Mouse (Mus musculus) liver, embryonic 11.5 days (tissue): ENCODE results near the gene Ppp2r1b. TPM values are rescaled to one million over a fixed set of nuclear protein-coding genes. Genes with fewer than 3 reads are reported as not detected.
A peak's percentile ranks its signal among the peaks of the same experiment; 100 is the strongest.

Experiments
- ATAC-seq: fragments of 200-750 bp; cut with Nextera tagmentation; replicated peaks from 2 replicates; pipeline ENCODE4 v1.8.0; 2017; ENCODE audit warnings: moderate number of reproducible peaks, mild to moderate bottlenecking, moderate TSS enrichment, moderate library complexity; ENCODE audit not compliant: low FRiP score
- DNase-seq: peaks from one replicate; pipeline ENCODE4 v3.0.0-alpha.2; 2017; ENCODE audit warnings: low spot score
- H3K27ac ChIP-seq: fragments of 300-500 bp; sonication (generic); 2 replicates; pipeline ENCODE4 v1.5.1; 2014; ENCODE audit warnings: mild to moderate bottlenecking, low read depth, low read length, control low read depth
- H3K27me3 ChIP-seq: fragments of 300-500 bp; sonication (generic); replicated peaks from 2 replicates; pipeline ENCODE4 v1.6.1; 2014; ENCODE audit warnings: low read length, mixed read lengths; ENCODE audit not compliant: control insufficient read depth, insufficient read depth
- H3K36me3 ChIP-seq: fragments of 300-500 bp; sonication (generic); 2 replicates; pipeline ENCODE4 v1.6.1; 2014; ENCODE audit warnings: mild to moderate bottlenecking, low read length, moderate library complexity, mixed read lengths; ENCODE audit not compliant: control insufficient read depth, insufficient read depth
- H3K4me1 ChIP-seq: fragments of 300-500 bp; sonication (generic); replicated peaks from 2 replicates; pipeline ENCODE4 v1.6.1; 2014; ENCODE audit warnings: low read length, mixed read lengths; ENCODE audit not compliant: control insufficient read depth, insufficient read depth
- H3K4me2 ChIP-seq: fragments of 300-500 bp; sonication (generic); 2 replicates; pipeline ENCODE4 v1.6.1; 2014; ENCODE audit warnings: mild to moderate bottlenecking, control low read depth, moderate library complexity
- H3K4me3 ChIP-seq: fragments of 300-500 bp; sonication (generic); 2 replicates; pipeline ENCODE4 v1.5.1; 2014; ENCODE audit warnings: low read depth, low read length, control low read depth
- H3K9ac ChIP-seq: fragments of 300-500 bp; sonication (generic); 2 replicates; pipeline ENCODE4 v1.6.1; 2014; ENCODE audit warnings: low read depth, low read length, control low read depth
- H3K9me3 ChIP-seq: fragments of 300-500 bp; sonication (generic); 2 replicates; pipeline ENCODE4 v1.6.1; 2016; ENCODE audit warnings: low read length, inconsistent platforms, mixed read lengths; ENCODE audit not compliant: control insufficient read depth
- WGBS: fragments of 180-500 bp; shearing (Covaris S2); extraction: QIAGEN DNeasy Blood & Tissue Kit; methylation state at CpG from one replicate; pipeline ENCODE4 v1.1.7; 2014; 5-methylcytosine and 5-hydroxymethylcytosine counted together
- polyA plus RNA-seq: library from polyadenylated mRNA; unstranded; fragments of >200 nt; fragmentation: Nextera tagmentation; extraction: Ambion mirVana; gene quantifications from 2 replicates; pipeline ENCODE4 v1.2.1, GENCODE M21; 2014

The Ppp2r1b gene
- polyA plus RNA-seq, 1 experiment from 2014 or later, result 143 TPM

DNA sequence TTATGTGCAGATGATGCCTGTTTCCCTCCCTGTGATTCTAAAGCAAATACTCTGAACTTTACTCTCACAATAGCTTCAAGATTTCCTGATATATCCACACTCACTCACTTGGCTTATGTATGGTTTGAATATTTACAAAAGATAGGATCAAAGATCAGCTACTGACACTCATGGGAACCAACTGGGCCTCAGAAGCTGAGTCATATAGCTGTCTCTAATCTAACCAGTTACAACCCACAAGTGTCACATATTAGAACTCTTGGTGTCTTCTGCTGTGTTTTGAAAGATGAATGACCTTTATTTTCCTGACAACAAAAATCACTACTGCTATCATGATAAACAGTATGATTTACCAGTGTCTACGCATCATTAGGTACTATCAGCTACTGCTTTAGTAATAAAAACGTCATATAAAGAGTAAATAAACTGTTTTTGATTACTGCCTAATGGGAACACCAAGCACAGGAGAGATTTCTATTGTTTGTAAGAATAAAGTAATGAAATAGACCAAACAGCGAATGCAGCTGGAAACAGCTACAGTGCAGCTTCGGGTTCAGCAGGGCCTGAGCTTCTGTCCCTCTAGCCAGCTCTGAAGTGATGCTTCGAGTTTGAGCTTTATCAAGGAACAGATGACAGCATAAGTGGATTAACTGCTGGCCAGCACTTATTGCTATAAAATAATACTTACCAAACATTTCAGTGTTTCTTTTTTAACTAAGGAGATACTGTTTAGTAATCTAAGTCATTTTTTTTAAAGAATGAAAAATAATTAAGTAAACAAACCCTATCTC is 77.5 kb downstream of the Ppp2r1b start:
- Histone ChIP-seq H3K9ac (no peak overlapping the region), H3K9me3 (no peaks in the 10 kb centered on the region), H3K4me2 (0 out of 2 replicates have a peak overlapping the region, but pooled peaks have one; percentile 25), H3K27ac (no peak overlapping the region), H3K36me3 (no peaks in the 10 kb centered on the region), H3K4me1 (peaks cover 19% of the 10 kb centered on the region), H3K4me3 (no peak overlapping the region), H3K27me3 (no peaks in the 10 kb centered on the region)
- DNase-seq, result no peak
- WGBS, result 75% methylated on average over 5 of the region's 5 CpGs
- peak; percentile 71 for ATAC-seq

DNA sequence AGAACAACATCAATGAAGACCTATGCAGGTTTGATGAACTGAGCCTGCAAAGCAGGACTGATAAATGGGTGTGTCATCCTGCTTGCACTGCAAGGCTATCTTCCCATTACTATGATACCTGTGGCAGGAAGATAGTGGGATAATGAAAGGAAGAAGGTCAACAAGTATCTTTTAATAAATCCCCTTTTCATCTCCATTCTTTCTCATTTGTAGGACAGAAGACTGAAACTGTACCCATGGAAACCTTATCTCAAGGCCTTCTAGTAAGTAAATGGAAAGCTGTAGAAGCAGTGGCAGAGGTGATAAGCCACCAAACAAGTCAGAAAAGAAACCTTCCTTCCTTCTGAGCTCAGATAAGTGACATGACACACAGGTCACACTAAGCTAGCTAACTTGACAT is 79.4 kb downstream of the Ppp2r1b start:
- Histone ChIP-seq H3K4me3 (no peak overlapping the region), H3K9ac (no peak overlapping the region), H3K4me2 (peak overlapping the region; percentile 22; the same call in 1 of the 2 replicates), H3K4me1 (peaks cover 19% of the 10 kb centered on the region), H3K27me3 (no peaks in the 10 kb centered on the region), H3K9me3 (no peaks in the 10 kb centered on the region), H3K36me3 (0 out of 2 replicates have a peak, but pooled peaks cover 2% of the 10 kb centered on the region), H3K27ac (peak overlapping the region; percentile 59)
- ATAC-seq (peak; percentile 89), DNase-seq (no peak)

DNA sequence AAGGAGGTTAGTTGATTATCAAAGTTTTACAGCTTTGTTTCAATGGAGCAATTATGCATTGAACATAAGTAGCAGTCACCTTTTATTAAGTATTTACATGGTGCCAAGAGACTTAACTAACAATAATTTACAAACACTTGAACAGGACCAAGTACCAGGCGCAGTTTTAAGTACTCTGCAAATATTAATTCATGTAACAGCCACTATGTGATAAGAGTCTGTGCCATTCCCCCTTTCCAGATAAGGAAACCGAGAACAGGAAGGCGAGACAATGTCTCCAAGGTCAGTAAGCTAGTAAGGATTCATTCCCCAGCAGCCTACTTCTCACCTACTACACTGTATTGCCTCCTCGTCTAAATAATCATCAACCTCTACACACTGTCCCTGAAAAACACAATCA is 80.7 kb downstream of the Ppp2r1b start:
- H3K36me3 ChIP-seq, result 0 out of 2 replicates have a peak, but pooled peaks cover 2% of the 10 kb centered on the region
- H3K4me2 ChIP-seq, result peak overlapping the region; percentile 32
- no peak for DNase-seq
- 36% methylated on average over 4 of the region's 4 CpGs for WGBS
- no peak for ATAC-seq
- no peak overlapping the region for H3K9ac ChIP-seq
- no peaks in the 10 kb centered on the region for H3K27me3 ChIP-seq
- H3K9me3 ChIP-seq, result no peaks in the 10 kb centered on the region
- peaks cover 19% of the 10 kb centered on the region for H3K4me1 ChIP-seq
- H3K27ac ChIP-seq, result peak overlapping the region; percentile 52
- H3K4me3 ChIP-seq, result no peak overlapping the region

DNA sequence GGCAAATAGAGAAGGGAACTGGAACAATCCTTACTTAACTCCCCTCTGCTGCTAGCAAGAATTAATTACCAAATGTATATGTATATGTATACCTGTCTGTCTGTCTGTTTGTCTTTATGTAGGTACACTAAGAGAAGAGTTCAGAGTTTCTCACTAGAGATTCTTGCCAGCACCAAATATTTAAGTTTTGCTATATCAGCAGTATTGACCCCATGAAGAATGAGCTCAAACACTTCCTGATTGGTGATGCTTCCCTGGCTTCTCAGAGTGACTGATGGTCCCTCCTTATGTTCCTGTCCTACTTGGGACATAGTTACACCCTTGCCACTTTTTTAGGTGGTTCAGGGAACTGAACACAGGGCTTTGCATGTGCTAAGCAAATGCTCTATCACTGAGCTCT is 84.9 kb downstream of the Ppp2r1b start:
- Histone ChIP-seq H3K4me3 (no peak overlapping the region), H3K4me1 (peaks cover 6% of the 10 kb centered on the region), H3K27ac (no peak overlapping the region), H3K9me3 (no peaks in the 10 kb centered on the region), H3K36me3 (peaks cover 6% of the 10 kb centered on the region; the same call in 1 of the 2 replicates), H3K9ac (no peak overlapping the region), H3K27me3 (no peaks in the 10 kb centered on the region), H3K4me2 (no peak overlapping the region)
- no peak for DNase-seq
- ATAC-seq, result no peak

DNA sequence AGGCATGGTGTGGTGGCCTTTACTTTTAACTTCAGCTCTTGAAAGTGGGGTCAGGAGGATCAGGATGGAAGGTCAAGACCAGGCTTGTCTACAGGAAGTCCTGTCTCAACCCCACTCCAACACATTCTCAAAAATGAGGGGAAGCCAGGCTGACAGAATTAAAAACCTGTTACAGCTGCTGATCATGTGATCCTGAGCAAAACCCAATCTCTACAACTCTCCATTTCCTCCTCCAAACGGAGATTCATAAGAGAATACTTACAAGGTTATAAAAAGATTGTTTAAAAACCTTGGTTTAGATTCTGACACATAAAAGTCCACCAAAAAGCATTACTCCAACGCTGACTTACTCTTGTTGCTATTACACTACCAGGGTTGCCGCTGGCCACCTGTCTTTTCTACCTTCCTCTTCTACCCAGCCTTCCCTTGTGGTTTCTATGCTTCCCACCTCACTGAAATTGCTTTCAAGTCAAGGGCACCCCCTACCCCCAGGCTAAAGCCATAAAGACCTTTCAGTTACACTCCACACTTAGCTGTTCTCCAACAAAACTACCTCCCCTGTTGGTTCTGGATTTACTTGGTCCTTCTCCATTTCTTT is 96.8 kb downstream of the Ppp2r1b start:
- Histone ChIP-seq H3K27me3 (no peaks in the 10 kb centered on the region), H3K4me1 (peaks cover 3% of the 10 kb centered on the region; the same call in 1 of the 2 replicates), H3K36me3 (no peaks in the 10 kb centered on the region), H3K9me3 (no peaks in the 10 kb centered on the region), H3K4me2 (no peak overlapping the region), H3K27ac (no peak overlapping the region), H3K9ac (no peak overlapping the region), H3K4me3 (no peak overlapping the region)
- 51% methylated on average over 3 of the region's 3 CpGs for WGBS
- no peak for ATAC-seq
- DNase-seq, result no peak

DNA sequence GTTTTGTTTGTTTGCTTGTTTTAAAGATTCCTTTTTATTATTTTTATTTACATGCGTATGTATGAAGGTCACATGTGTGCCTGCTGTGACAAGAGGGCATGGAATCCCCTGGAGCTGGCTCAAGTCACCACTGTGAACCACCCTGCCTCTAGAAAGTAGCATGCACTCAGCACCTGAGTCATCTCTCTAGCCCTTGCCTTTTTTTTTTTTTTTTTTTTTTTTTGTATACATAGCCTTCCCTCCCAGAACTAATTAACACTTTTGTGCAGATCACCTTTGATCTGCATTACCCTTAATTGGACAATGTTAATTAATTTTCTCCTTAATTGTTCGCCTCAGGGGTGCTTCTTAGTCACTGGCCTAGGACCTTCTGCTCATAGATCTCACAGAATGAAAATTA is 97.6 kb downstream of the Ppp2r1b start:
- H3K4me1 ChIP-seq, result peaks cover 3% of the 10 kb centered on the region; the same call in 1 of the 2 replicates
- H3K27me3 ChIP-seq, result no peaks in the 10 kb centered on the region
- H3K4me3 ChIP-seq, result no peak overlapping the region
- WGBS, result 89% methylated on average over 2 of the region's 2 CpGs
- no peak overlapping the region for H3K9ac ChIP-seq
- no peaks in the 10 kb centered on the region for H3K36me3 ChIP-seq
- no peaks in the 10 kb centered on the region for H3K9me3 ChIP-seq
- no peak for DNase-seq
- ATAC-seq, result no peak
- H3K4me2 ChIP-seq, result no peak overlapping the region
- no peak overlapping the region for H3K27ac ChIP-seq

Other genes starting within 250 kb of the Ppp2r1b start
- 503 and 533 TPM in 2 replicates for gene Sdhd, start 241.5 kb upstream of the Ppp2r1b start, polyA plus RNA-seq
- gene Timm8b, start 241.4 kb upstream of the Ppp2r1b start, polyA plus RNA-seq, result 301 and 312 TPM in 2 replicates
- 3.3 and 4.2 TPM in 2 replicates for gene Pih1d2, start 228.0 kb upstream of the Ppp2r1b start, polyA plus RNA-seq
- 16.2 and 20.1 TPM in 2 replicates for gene Nkapd1, start 227.8 kb upstream of the Ppp2r1b start, polyA plus RNA-seq
- 77.3 and 83.7 TPM in 2 replicates for gene Dlat, start 185.5 kb upstream of the Ppp2r1b start, polyA plus RNA-seq
- gene Dixdc1, start 105.8 kb upstream of the Ppp2r1b start, polyA plus RNA-seq, result 2.3 and 3.5 TPM in 2 replicates
- 2.6 and 4.5 TPM in 2 replicates for gene 2310030G06Rik, start 98.8 kb upstream of the Ppp2r1b start, polyA plus RNA-seq
- 8.0 and 13.7 TPM in 2 replicates for gene Cryab, start 94.0 kb upstream of the Ppp2r1b start, polyA plus RNA-seq
- 1.3 and 2.3 TPM in 2 replicates for gene Hspb2, start 92.9 kb upstream of the Ppp2r1b start, polyA plus RNA-seq
- 15.7 and 16.0 TPM in 2 replicates for gene Fdxacb1, start 77.1 kb upstream of the Ppp2r1b start, polyA plus RNA-seq
- gene Alg9, start 70.3 kb upstream of the Ppp2r1b start, polyA plus RNA-seq, result 33.0 and 40.0 TPM in 2 replicates
- 16.2 and 17.5 TPM in 2 replicates for gene 1110032A03Rik, start 69.8 kb upstream of the Ppp2r1b start, polyA plus RNA-seq
- 14.2 and 15.8 TPM in 2 replicates for gene Sik2, start 163.8 kb downstream of the Ppp2r1b start, polyA plus RNA-seq
- not detected in 2 replicates for gene Btg4, start 215.6 kb downstream of the Ppp2r1b start, polyA plus RNA-seq
- 1.7 and 2.8 TPM in 2 replicates for gene Layn, start 231.8 kb downstream of the Ppp2r1b start, polyA plus RNA-seq